Mouse (Mus musculus): ENCODE data around the gene Ern1. TPM values are rescaled to one million over a fixed set of nuclear protein-coding genes. Genes with fewer than 3 reads are reported as not detected.
"Not testable (repeated sequence)": the region's sequence is repeated elsewhere in the genome, so short reads cannot be mapped to it uniquely, and the experiment has no call there.

Ern1 gene
- polyA plus RNA-seq, 1 experiment from 2014 or later = 5.3 TPM

GRCm38 (mm10) chr11:106465932-106466331, 21.7 kb downstream of the Ern1 start:
- no peak for DNase-seq (ENCODE audit: low spot score)
- no peak overlapping the region for H3K4me3 ChIP-seq
- WGBS = 88% methylated on average over 4 of the region's 4 CpGs
- H3K27me3 ChIP-seq (ENCODE audit: insufficient read depth, poor library complexity, severe bottlenecking) = no peaks in the 10 kb centered on the region
- H3K36me3 ChIP-seq = no peaks in the 10 kb centered on the region
- H3K9me3 ChIP-seq = no peaks in the 10 kb centered on the region
- H3K4me1 ChIP-seq = peaks cover 15% of the 10 kb centered on the region
- H3K27ac ChIP-seq = no peak overlapping the region

GRCm38 (mm10) chr11:106465545-106465903, 22.1 kb downstream of the Ern1 start:
- Histone ChIP-seq H3K9me3 (no peaks in the 10 kb centered on the region), H3K27ac (no peak overlapping the region), H3K36me3 (no peaks in the 10 kb centered on the region), H3K4me3 (no peak overlapping the region), H3K27me3 (ENCODE audit: insufficient read depth, poor library complexity, severe bottlenecking) (no peaks in the 10 kb centered on the region), H3K4me1 (peaks cover 15% of the 10 kb centered on the region)
- no peak for DNase-seq (ENCODE audit: low spot score)
- WGBS = 95% methylated on average over 1 of the region's 1 CpGs

GRCm38 (mm10) chr11:106464681-106465544, 22.7 kb downstream of the Ern1 start:
- Histone ChIP-seq H3K4me1 (peaks cover 15% of the 10 kb centered on the region), H3K4me3 (no peak overlapping the region), H3K9me3 (no peaks in the 10 kb centered on the region), H3K36me3 (no peaks in the 10 kb centered on the region), H3K27me3 (ENCODE audit: insufficient read depth, poor library complexity, severe bottlenecking) (no peaks in the 10 kb centered on the region), H3K27ac (no peak overlapping the region)
- no peak for DNase-seq (ENCODE audit: low spot score)
- 88% methylated on average over 4 of the region's 4 CpGs for WGBS

GRCm38 (mm10) chr11:106463845-106464244, 23.8 kb downstream of the Ern1 start:
- WGBS = 70% methylated on average over 5 of the region's 5 CpGs
- DNase-seq (ENCODE audit: low spot score) = no peak
- Histone ChIP-seq H3K27me3 (ENCODE audit: insufficient read depth, poor library complexity, severe bottlenecking) (no peaks in the 10 kb centered on the region), H3K4me1 (peaks cover 17% of the 10 kb centered on the region), H3K27ac (no peak overlapping the region), H3K36me3 (no peaks in the 10 kb centered on the region), H3K4me3 (no peak overlapping the region), H3K9me3 (no peaks in the 10 kb centered on the region)

GRCm38 (mm10) chr11:106462309-106462708, 25.3 kb downstream of the Ern1 start:
- peak overlapping the region; percentile 47; the same call in 1 of the 2 replicates for H3K27ac ChIP-seq
- 66% methylated on average over 3 of the region's 3 CpGs for WGBS
- no peak overlapping the region for H3K4me3 ChIP-seq
- DNase-seq (ENCODE audit: low spot score) = peak; percentile 19
- no peaks in the 10 kb centered on the region for H3K36me3 ChIP-seq
- no peaks in the 10 kb centered on the region for H3K9me3 ChIP-seq
- H3K4me1 ChIP-seq = peaks cover 25% of the 10 kb centered on the region
- H3K27me3 ChIP-seq (ENCODE audit: insufficient read depth, poor library complexity, severe bottlenecking) = no peaks in the 10 kb centered on the region

- Histone ChIP-seq H3K4me3 (no peak overlapping the region), H3K27me3 (ENCODE audit: insufficient read depth, poor library complexity, severe bottlenecking) (no peaks in the 10 kb centered on the region), H3K36me3 (0 out of 2 replicates have a peak, but pooled peaks cover 1% of the 10 kb centered on the region), H3K4me1 (peaks cover 25% of the 10 kb centered on the region), H3K9me3 (no peaks in the 10 kb centered on the region), H3K27ac (no peak overlapping the region)
- 75% methylated on average over 5 of the region's 5 CpGs for WGBS
- peak; percentile 11 for DNase-seq (ENCODE audit: low spot score)
Measured at GRCm38 (mm10) chr11:106461145-106461932, 26.3 kb downstream of the Ern1 start.

- 83% methylated on average over 1 of the region's 1 CpGs for WGBS
- Histone ChIP-seq H3K27me3 (ENCODE audit: insufficient read depth, poor library complexity, severe bottlenecking) (no peaks in the 10 kb centered on the region), H3K4me3 (no peak overlapping the region), H3K36me3 (0 out of 2 replicates have a peak, but pooled peaks cover 4% of the 10 kb centered on the region), H3K9me3 (no peaks in the 10 kb centered on the region), H3K27ac (no peak overlapping the region), H3K4me1 (peaks cover 25% of the 10 kb centered on the region)
- no peak for DNase-seq (ENCODE audit: low spot score)
Measured at GRCm38 (mm10) chr11:106460671-106461070, 27.0 kb downstream of the Ern1 start.

GRCm38 (mm10) chr11:106458540-106458939, 29.1 kb downstream of the Ern1 start:
- no peaks in the 10 kb centered on the region for H3K27me3 ChIP-seq (ENCODE audit: insufficient read depth, poor library complexity, severe bottlenecking)
- DNase-seq (ENCODE audit: low spot score) = no peak
- 0 out of 2 replicates have a peak, but pooled peaks cover 4% of the 10 kb centered on the region for H3K36me3 ChIP-seq
- peaks cover 25% of the 10 kb centered on the region for H3K4me1 ChIP-seq
- WGBS = 77% methylated on average over 4 of the region's 4 CpGs
- H3K4me3 ChIP-seq = no peak overlapping the region
- H3K9me3 ChIP-seq = no peaks in the 10 kb centered on the region
- H3K27ac ChIP-seq = no peak overlapping the region

- WGBS = 26% methylated on average over 3 of the region's 3 CpGs
- no peaks in the 10 kb centered on the region for H3K36me3 ChIP-seq
- no peak overlapping the region for H3K27ac ChIP-seq
- H3K4me3 ChIP-seq = no peak overlapping the region
- peaks cover 20% of the 10 kb centered on the region for H3K4me1 ChIP-seq
- no peaks in the 10 kb centered on the region for H3K9me3 ChIP-seq
- no peak for DNase-seq (ENCODE audit: low spot score)
- no peaks in the 10 kb centered on the region for H3K27me3 ChIP-seq (ENCODE audit: insufficient read depth, poor library complexity, severe bottlenecking)
Measured at GRCm38 (mm10) chr11:106443646-106444045, 44.0 kb downstream of the Ern1 start.

GRCm38 (mm10) chr11:106442564-106442963, 45.1 kb downstream of the Ern1 start:
- not testable (repeated sequence) for H3K36me3 ChIP-seq; H3K9me3 ChIP-seq; H3K4me3 ChIP-seq; DNase-seq (ENCODE audit: low spot score); H3K27ac ChIP-seq; H3K27me3 ChIP-seq (ENCODE audit: insufficient read depth, poor library complexity, severe bottlenecking)
- WGBS = 83% methylated on average over 2 of the region's 2 CpGs
- peaks cover 23% of the 10 kb centered on the region for H3K4me1 ChIP-seq

GRCm38 (mm10) chr11:106440318-106440717, 47.3 kb downstream of the Ern1 start:
- WGBS = 86% methylated on average over 2 of the region's 2 CpGs
- Histone ChIP-seq H3K27ac (no peak overlapping the region), H3K4me1 (peaks cover 23% of the 10 kb centered on the region), H3K4me3 (no peak overlapping the region), H3K27me3 (ENCODE audit: insufficient read depth, poor library complexity, severe bottlenecking) (no peaks in the 10 kb centered on the region), H3K36me3 (no peaks in the 10 kb centered on the region), H3K9me3 (no peaks in the 10 kb centered on the region)
- DNase-seq (ENCODE audit: low spot score) = no peak

GRCm38 (mm10) chr11:106439355-106439754, 48.3 kb downstream of the Ern1 start:
- DNase-seq (ENCODE audit: low spot score) = no peak
- 72% methylated on average over 3 of the region's 3 CpGs for WGBS
- Histone ChIP-seq H3K4me1 (peaks cover 23% of the 10 kb centered on the region), H3K27ac (no peak overlapping the region), H3K9me3 (no peaks in the 10 kb centered on the region), H3K36me3 (no peaks in the 10 kb centered on the region; the same call in 1 of the 2 replicates), H3K27me3 (ENCODE audit: insufficient read depth, poor library complexity, severe bottlenecking) (no peaks in the 10 kb centered on the region), H3K4me3 (no peak overlapping the region)

Measured in heart, embryonic 10.5 days (tissue).